Mouse (Mus musculus): ENCODE measurements at regions not wholly inside any gene's neighbourhood (a gene's known extent, or its start where the extent isn't known, plus 50 kb on each side); places are given as distances from the start of the nearest gene placed in this dataset.

GRCm38 (mm10) chr12:12871272-12871671, 70.4 kb downstream of the Mycn start:
- TF ChIP-seq POLR2A (IDR thresholded peaks at IDR 0.05; ENCODE audit: borderline replicate concordance, extremely low read depth, insufficient read depth, insufficient read length, poor library complexity, severe bottlenecking), result no peak
- no peak for TF ChIP-seq CTCF (IDR thresholded peaks at IDR 0.05; ENCODE audit: borderline replicate concordance, extremely low read depth, insufficient read depth, insufficient read length)

All from brain, embryonic 14.5 days (tissue).